Mouse (Mus musculus): ENCODE data around the gene Mink1.
"Not testable (repeated sequence)": the region's sequence is repeated elsewhere in the genome, so short reads cannot be mapped to it uniquely, and the experiment has no call there.

Gene Mink1

GRCm38 (mm10) chr11:70562287-70562994 is at the start of gene Mink1:
Gene Mink1, plus strand, starts transcription at chr11:70562881.
- DNase-seq = peak; percentile 83 to 95

- DNase-seq = no peak
Observed at GRCm38 (mm10) chr11:70513520-70513919, 49.2 kb upstream of the Mink1 start.

GRCm38 (mm10) chr11:70514288-70514687 is 48.4 kb upstream of the Mink1 start, which contains the start of gene Vmo1:
Gene Vmo1, minus strand, starts transcription at chr11:70514616.
- DNase-seq = no peak

DNA sequence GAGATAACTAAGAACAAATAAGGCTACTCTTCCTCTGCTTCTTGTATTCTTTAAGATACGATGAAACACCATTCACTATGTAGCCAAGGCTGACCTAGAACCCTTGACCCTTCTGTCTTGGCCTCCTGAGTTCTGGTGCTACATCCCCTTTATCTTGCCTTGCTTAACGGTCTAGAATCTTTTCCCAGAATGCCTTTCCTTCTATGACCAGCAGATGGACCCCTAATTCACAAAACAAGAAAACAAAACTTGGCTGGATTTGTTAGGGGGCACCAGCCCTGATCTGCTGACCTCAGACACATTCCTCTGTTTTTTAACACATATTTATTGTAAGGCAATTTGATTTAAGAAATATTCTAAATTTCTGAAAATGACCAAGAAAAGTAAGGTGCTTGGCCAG is 46.3 kb upstream of the Mink1 start:
- DNase-seq = peak in 1 of 2 experiments; percentile 34

DNA sequence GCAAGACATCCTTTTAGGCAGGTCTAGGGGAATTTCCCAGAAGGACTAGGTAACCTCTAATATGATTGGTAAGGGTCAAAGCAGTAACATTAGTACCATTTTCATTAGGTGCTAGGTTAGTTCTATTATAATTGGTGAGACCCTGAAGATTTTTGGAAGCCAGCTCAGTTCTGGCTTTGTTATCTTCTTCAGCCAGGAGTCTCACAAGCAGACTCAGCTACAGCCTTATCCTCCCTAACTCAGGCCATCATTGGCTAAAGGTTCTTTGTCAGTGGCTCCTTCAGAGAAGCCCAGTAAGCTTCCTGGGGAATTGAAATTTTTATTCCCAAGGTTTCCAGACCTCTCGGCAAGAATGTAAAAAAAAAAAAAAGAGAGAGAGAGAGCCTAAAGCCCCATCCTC is 44.2 kb upstream of the Mink1 start:
- no peak for DNase-seq

DNA sequence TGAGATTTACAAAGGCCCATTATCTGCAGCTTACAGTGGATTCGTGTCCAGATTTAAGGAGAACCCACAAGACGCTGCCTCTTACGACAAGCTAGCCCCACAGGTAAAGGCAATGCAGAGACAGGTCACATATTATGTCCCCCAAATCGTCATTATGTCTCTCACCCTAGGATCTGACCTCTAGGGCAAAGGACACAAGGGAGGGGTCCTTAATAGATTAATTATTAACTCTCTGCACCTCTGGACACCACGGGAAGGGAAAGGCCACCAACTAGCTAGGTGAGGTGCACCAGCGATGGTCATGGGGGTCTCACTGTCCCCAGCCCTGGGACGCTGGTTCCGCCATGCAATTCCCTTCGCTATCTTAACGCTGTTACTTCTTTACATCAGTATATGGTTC is 43.8 kb upstream of the Mink1 start, which contains the start of gene Gltpd2:
TSS of gene Gltpd2 (plus strand) at position 274 of the 400 bp plus-strand sequence.
- DNase-seq = no peak

- peak; percentile 37 to 61 for DNase-seq
Observed at GRCm38 (mm10) chr11:70520178-70520769, 42.4 kb upstream of the Mink1 start.

- DNase-seq = not testable (repeated sequence)
Observed at GRCm38 (mm10) chr11:70523306-70523989, 39.2 kb upstream of the Mink1 start.

DNA sequence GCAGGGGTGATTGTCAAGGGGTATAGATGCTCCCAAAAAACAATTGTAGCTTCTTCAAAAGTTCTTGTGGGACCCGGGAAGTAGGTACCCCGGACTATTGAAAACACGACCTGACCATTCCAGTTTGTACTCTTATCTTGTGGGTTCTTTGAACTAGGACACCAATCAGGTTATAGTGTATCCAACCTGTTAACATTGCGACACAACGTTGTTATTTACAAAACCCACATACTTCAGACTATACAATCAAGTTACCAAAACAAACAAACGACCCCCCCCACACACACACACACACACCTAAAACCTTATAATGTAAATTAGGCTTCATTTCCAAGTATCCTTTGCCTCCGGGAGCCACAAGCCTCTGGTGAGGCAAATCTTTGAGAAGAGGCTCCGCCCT is 37.9 kb upstream of the Mink1 start:
- DNase-seq = no peak

GRCm38 (mm10) chr11:70525184-70525678 is 37.5 kb upstream of the Mink1 start, which contains the start of gene Psmb6:
Gene Psmb6, plus strand, starts transcription at chr11:70525367.
- DNase-seq = peak; percentile 90 to 97

- DNase-seq = no peak
Observed at GRCm38 (mm10) chr11:70525726-70526125, 37.0 kb upstream of the Mink1 start.

- DNase-seq = no peak
Observed at GRCm38 (mm10) chr11:70526211-70526610, 36.5 kb upstream of the Mink1 start.

DNA sequence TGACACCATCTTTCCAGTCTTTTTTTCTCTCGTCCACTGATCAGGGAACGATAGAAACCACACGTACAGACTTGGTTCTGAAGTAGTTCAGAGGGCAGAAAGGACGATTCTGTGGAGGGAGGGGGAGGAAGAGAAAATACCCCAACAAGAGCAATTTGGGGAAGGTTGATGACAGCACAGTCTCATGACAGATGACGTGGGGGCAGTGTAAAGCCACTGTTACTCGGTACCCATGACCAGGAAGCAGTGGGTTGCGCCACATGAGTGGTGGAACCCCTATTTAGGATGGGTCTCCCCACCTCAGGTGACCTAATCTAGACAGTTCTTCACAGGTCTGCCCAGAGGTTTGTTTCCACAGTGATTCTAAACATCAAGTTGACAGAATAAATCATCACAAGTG is 34.1 kb upstream of the Mink1 start:
- no peak for DNase-seq

DNA sequence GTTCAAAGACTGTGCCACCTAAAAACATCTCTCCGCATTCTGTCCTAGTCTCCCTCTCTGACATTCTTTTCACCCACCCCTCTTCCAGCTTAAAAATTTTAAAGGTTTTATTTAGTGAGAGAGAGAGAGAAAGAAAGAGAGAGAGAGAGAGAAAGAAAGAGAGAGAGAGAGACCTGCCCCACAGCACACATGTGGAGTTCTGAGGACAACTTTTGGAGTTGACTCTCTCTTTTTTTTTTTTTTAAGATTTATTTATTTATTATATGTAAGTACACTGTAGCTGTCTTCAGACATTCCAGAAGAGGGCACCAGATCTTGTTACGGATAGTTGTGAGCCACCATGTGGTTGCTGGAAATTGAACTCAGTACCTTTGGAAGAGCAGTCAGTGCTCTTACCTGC is 31.6 kb upstream of the Mink1 start:
- not testable (repeated sequence) for DNase-seq

GRCm38 (mm10) chr11:70532839-70533238 is 29.8 kb upstream of the Mink1 start, which contains the start of gene Gm40193:
Gene Gm40193, minus strand, starts transcription at chr11:70532939.
- no peak for DNase-seq

- DNase-seq = no peak
Observed at GRCm38 (mm10) chr11:70539423-70539822, 23.3 kb upstream of the Mink1 start.

DNA sequence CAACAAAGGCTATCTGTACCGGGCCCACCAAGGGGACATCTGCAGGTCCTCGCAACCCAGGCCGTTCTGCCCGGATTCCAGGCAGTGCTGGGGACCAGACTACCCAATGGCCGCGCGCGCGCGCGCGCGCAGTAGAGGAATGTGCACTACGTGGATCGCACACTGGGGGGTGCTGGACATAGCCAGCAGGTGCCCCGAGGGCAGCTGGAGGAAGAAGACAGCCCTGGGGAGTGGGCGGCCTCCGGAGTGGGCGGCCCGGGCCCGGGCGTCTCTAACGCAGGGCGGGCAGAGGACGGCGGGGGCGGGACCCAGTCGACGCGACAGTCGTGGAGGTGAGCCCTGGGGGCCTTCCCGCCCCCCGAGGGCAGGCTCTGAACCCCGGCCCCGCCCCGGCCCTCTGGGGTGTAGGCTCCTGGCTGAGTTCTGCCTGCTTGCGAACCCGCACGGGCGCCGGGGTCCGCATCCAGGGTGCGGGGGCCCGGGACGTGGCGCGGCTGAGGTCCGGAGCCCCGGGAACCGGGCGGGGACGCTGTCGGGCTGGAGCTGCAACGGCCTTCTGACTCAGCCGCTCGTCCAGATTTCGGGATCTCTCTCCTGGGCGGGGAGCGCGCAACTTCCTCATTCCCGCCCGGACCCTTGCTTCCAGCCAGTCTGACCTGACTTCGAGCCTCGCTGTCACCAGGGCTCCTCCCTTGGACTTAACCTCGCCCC is 22.6 kb upstream of the Mink1 start, which contains the start of gene Pld2:
TSS of gene Pld2 (plus strand) at position 188 of the 711 bp plus-strand sequence.
- DNase-seq = peak; percentile 39 to 53

- no peak for DNase-seq
Observed at GRCm38 (mm10) chr11:70540928-70541327, 21.8 kb upstream of the Mink1 start.

GRCm38 (mm10) chr11:70541415-70541814 is 21.3 kb upstream of the Mink1 start:
- DNase-seq = no peak

- no peak for DNase-seq
Observed at GRCm38 (mm10) chr11:70544496-70544895, 18.2 kb upstream of the Mink1 start.

GRCm38 (mm10) chr11:70551526-70551925 is 11.2 kb upstream of the Mink1 start:
- no peak for DNase-seq

- no peak for DNase-seq
Observed at GRCm38 (mm10) chr11:70553940-70554339, 8.7 kb upstream of the Mink1 start.

DNA sequence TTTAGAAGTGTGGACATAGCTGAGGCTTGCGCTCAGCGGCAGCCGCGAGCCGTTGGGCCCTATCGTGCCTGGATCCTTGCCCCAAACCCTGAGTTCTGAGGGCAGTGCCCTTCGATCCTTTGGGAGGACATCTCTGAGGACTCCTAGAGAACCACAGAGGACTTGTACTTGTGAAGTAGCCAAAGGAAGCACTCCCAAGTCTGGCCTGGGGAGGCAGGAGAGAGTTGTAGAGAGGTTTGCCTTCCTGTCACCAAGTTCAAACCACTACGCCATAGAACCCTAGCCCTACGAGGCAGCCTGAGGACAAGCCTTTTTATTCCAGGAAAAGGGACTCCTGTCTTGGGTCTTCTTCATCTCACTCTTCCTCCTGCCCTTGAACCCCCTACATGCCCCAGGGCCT is 5.1 kb upstream of the Mink1 start:
- DNase-seq = no peak

Data from cerebellum, adult 18-20 months (tissue).